Mouse (Mus musculus) Muller cell, postnatal 12 days (primary cell): ENCODE results near the gene Vgll3.

Experiments
- DNase-seq: peaks from one replicate; pipeline ENCODE4 v3.0.0-alpha.2; 2015; ENCODE audit errors: inconsistent ontology term

The Vgll3 gene

GRCm38 (mm10) chr16:65814918-65815881 lies at the start of gene Vgll3:
Gene Vgll3 (plus strand): TSS chr16:65815257.
- peak; percentile 99 for DNase-seq

- peak; percentile 81 for DNase-seq
Observed at GRCm38 (mm10) chr16:65765976-65766375, 49.1 kb upstream of the Vgll3 start.

GRCm38 (mm10) chr16:65785959-65786358 lies 29.1 kb upstream of the Vgll3 start:
- peak; percentile 24 for DNase-seq

GRCm38 (mm10) chr16:65816059-65816458 lies 1.0 kb downstream of the Vgll3 start:
- DNase-seq, result peak; percentile 41

- peak; percentile 83 for DNase-seq
Observed at GRCm38 (mm10) chr16:65818779-65819178, 3.7 kb downstream of the Vgll3 start.

- DNase-seq, result peak; percentile 67
Observed at GRCm38 (mm10) chr16:65820803-65821202, 5.7 kb downstream of the Vgll3 start.

GRCm38 (mm10) chr16:65823721-65824120 lies 8.7 kb downstream of the Vgll3 start:
- peak; percentile 50 for DNase-seq

GRCm38 (mm10) chr16:65828141-65828565 lies 13.1 kb downstream of the Vgll3 start:
- no peak for DNase-seq

- DNase-seq, result no peak
Observed at GRCm38 (mm10) chr16:65829096-65829495, 14.0 kb downstream of the Vgll3 start.

GRCm38 (mm10) chr16:65834721-65835120 lies 19.7 kb downstream of the Vgll3 start:
- no peak for DNase-seq

GRCm38 (mm10) chr16:65850126-65850525 lies 35.1 kb downstream of the Vgll3 start:
- DNase-seq, result peak; percentile 72

GRCm38 (mm10) chr16:65864471-65864870 lies 49.4 kb downstream of the Vgll3 start:
- DNase-seq, result no peak

GRCm38 (mm10) chr16:65867927-65868326 lies 52.9 kb downstream of the Vgll3 start:
- no peak for DNase-seq

GRCm38 (mm10) chr16:65868933-65869332 lies 53.9 kb downstream of the Vgll3 start:
- DNase-seq, result peak; percentile 53

GRCm38 (mm10) chr16:65888940-65889339 lies 73.9 kb downstream of the Vgll3 start:
- no peak for DNase-seq
